Mouse (Mus musculus): ENCODE data around the gene Wdr63. TPM values are rescaled to one million over a fixed set of nuclear protein-coding genes. Genes with fewer than 3 reads are reported as not detected.

Gene Wdr63
- polyA plus RNA-seq (2017; shearing (Covaris generic)) = not detected

GRCm38 (mm10) chr3:146107921-146108571, at the start of gene Wdr63:
Gene Wdr63 (minus strand): TSS chr3:146108130.

GRCm38 (mm10) chr3:146149156-146150057, 41.5 kb upstream of the Wdr63 start, which contains the start of gene Mcoln2:
Gene Mcoln2 (plus strand): TSS chr3:146149833.

GRCm38 (mm10) chr3:146117258-146117996, 9.5 kb upstream of the Wdr63 start, which contains the start of gene Mcoln3:
Gene Mcoln3 (plus strand): TSS chr3:146117450.

Other genes with a start within 250 kb of the Wdr63 start
- 108 TPM for gene Bcl10, start 185.3 kb downstream of the Wdr63 start, polyA plus RNA-seq (2017; shearing (Covaris generic))
- 28.6 TPM for gene 2410004B18Rik, start 170.1 kb downstream of the Wdr63 start, polyA plus RNA-seq (2017; shearing (Covaris generic))
- gene Syde2, start 120.3 kb downstream of the Wdr63 start, polyA plus RNA-seq (2017; shearing (Covaris generic)) = not detected
- 13.4 TPM for gene Mcoln3, start 9.3 kb upstream of the Wdr63 start, polyA plus RNA-seq (2017; shearing (Covaris generic))
- gene Mcoln2, start 41.7 kb upstream of the Wdr63 start, polyA plus RNA-seq (2017; shearing (Covaris generic)) = 1.9 TPM
- not detected for gene Lpar3, start 112.8 kb upstream of the Wdr63 start, polyA plus RNA-seq (2017; shearing (Covaris generic))

All from activated CD4-positive, CD25-positive, alpha-beta regulatory T cell, adult 9 weeks (primary cell).